Mouse (Mus musculus) large intestine, adult 2 months (tissue): Measurements from ENCODE around the gene Tifa. TPM values are rescaled to one million over a fixed set of nuclear protein-coding genes. Genes with fewer than 3 reads are reported as not detected.

Source experiments
- DNase-seq: peaks from one replicate; pipeline ENCODE4 v3.0.0-alpha.2; 2012; ENCODE audit warnings: low read depth, low spot score
- WGBS: fragments of 180-500 bp; shearing (Covaris S2); methylation state at CpG from one replicate; pipeline ENCODE4 v1.1.7; 2018; 5-methylcytosine and 5-hydroxymethylcytosine counted together
- polyA plus RNA-seq: library from polyadenylated mRNA; depleted of rRNA; stranded (reverse); fragments of >200 nt; gene quantifications from 2 replicates; pipeline ENCODE4 v1.2.3, GENCODE M21; 2012; rRNA removed

The Tifa gene
- polyA plus RNA-seq, 1 experiment, result 58.1 TPM

DNA sequence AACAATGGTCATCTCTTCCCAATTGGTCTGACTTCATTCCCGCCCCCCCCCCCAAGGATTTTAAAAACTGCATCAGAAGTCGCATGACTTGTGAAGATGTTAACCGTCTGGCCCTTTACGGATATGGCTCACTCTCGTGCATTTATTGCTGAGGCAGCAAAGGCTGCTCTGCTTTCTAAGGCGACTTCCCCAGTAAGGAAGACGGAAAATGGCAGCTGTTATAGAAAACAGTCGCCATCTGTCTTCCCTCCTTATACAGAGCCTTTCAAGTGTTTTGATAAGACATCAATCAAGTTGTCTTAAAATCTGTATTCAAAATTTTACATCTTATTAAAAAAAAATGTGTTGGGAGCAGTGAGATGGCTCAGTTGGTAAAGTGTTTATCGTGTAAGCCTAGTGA is 63.1 kb downstream of the Tifa start:
- DNase-seq, result no peak
- 74% methylated on average over 9 of the region's 9 CpGs for WGBS

DNA sequence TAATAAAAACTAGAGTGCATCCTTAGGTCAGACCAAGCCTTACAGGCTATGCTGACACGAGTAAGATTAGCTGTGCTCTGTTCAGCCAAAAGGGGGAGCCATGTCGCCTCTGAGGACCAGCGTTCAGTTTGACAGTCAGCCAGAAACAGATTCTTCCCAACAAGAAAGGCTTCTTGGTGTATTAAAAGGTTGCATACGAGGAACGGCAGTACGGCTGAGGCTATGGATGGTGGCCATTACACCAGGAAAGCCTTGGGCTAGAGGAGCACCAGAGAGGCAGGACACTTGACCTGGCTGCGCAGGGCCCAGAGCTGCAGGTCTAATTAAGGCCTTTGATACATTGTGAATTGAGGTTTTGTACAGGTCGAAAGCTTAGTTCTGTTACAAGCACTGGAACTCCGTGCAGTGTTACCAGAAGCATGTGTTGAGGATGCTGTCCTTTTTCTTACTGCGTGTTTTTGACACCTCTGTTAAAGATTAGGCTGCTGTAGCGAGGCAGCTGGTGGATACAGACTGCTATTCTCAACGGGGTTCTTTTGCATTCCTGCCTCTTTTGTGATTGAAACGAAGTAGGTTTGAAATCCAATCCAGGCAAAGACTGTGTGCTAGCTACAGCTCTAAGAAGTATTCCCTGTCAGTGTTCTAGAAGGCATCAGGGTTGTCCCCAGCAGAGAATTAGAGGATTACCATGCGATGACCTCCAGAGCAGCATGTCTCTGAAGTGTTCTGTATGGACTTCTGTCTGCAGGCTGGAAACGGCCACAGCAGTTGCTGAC is 64.0 kb downstream of the Tifa start:
- 37% methylated on average over 15 of the region's 15 CpGs for WGBS
- DNase-seq, result no peak

DNA sequence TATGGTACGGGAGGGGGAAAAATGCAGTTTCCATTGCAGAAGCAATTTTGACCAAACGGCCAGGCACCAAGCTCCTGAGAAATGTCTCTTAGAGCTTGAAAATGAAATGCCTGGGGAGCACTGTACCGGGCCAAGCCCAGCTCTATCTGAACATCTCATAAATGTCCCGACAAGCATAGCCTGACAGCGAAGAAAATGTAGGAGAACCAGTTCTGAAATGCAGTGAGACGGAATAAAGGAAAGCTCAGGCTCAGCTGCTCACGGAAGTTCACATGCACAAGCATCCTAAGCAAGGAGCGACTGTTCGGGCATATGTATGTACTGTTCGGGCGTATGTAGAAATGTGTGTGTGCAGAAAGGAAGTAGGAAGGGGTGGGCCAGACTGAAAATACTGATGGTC is 71.7 kb downstream of the Tifa start:
- WGBS, result 50% methylated on average over 11 of the region's 11 CpGs
- no peak for DNase-seq

DNA sequence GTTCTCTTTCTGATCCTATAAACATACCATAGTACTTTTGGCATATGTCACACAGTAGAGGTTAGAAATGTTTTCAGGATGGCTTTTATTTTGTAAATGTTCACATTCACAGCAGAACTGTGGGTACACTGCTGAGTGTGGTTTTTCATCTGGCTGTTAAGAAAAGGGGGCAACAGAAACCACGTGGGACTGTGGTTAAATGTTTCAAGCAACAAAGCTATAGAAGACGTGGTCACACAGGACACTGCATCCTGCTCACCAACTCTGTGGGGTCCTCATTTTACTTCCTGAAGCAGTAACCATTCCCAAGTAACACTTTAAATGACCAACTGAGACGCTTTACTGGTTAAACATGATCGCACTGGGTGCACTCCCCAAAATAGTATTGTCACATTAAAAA is 72.9 kb downstream of the Tifa start:
- WGBS, result 76% methylated on average over 4 of the region's 4 CpGs
- no peak for DNase-seq

DNA sequence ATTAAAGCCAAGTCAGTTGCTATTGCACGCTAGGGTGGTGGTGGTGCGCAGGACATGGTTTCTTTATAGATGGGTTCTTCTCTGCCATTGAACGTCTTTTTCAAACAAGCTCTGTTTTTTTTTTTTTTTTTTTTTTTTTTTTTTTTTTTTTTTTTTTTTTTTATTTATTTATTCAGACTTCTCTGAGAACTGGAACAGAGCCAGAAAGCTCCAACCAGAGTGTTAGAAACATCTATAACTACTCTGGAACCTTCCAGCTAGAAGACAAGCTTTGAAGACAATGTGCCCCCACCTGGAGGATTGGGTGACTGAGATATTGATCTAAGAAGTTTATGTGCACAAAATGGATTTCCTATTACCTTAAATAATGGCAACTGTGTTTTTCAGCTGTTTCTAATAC is 74.0 kb downstream of the Tifa start:
- DNase-seq, result no peak
- 48% methylated on average over 3 of the region's 3 CpGs for WGBS

DNA sequence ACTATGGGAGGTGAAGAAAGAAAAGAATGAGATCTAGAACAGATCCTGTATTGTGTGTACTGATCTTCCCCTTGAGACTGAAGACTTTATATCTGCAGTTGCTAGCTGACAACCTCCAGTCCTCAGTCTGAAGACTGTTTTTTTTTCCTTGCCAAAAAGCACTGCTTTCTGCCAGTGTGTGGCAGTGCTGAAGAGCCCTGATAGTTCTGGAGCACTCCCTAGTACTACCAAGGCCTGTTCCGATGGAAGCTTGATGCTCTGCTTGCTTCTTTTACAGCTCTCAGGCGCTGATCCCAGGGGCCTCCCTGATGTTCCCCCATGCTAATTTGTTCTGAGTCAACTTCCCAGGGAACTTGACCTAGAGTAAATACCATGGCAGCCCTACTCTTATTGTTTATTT is 74.6 kb downstream of the Tifa start:
- WGBS, result 35% methylated on average over 2 of the region's 2 CpGs
- DNase-seq, result no peak

DNA sequence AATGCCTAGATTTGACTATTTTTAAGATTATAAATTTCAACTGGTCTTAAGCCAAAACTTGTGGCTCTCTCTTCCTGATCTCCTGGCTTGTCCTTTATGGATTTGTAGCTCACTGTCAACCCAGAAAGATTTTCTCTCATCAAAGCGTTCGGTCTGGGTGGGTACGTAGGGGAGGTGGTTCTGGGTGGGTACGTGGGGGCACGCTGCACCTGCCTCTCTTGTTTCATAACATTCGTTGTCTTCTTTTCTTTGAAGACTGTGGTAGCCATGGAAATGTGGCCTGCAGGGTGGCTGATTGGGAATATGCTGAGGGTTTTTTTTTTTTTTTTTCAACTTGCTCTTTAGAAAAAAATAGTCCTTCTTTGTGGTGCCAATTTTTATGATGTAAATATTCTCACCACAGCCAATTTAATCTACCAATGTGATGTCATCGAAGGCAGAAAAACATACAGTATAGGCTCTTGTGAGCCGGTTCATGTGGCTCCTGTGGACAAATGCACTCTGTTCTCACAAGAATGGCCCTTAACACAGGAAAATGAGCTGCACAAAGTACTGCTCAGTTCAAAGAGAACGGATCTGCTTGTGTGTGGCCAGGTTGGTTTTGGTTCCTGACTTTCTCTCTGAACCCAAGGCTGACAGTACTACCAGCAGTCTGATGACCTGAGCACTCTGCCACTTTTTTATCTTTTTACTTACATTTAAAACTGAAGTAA is 78.6 kb downstream of the Tifa start:
- no peak for DNase-seq
- 91% methylated on average over 9 of the region's 9 CpGs for WGBS

DNA sequence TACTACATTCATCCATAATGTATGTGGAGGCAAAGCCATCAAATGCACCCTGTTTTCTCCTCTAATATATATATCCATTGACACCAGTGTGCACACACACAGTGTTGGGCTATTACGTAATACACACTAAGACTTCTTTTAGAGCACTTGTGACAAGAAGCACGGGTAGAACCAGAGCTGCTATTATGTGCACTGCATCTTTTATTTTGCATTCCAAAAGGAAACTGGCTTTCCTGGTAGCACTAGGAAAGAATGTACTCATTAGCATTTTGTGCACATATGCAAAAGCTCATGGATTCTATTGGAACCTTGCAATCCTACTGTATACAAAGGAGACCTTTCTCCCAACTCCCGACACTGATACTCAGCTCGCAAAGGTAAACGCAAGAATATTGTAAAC is 79.3 kb downstream of the Tifa start:
- DNase-seq, result no peak
- WGBS, result 59% methylated on average over 5 of the region's 5 CpGs

DNA sequence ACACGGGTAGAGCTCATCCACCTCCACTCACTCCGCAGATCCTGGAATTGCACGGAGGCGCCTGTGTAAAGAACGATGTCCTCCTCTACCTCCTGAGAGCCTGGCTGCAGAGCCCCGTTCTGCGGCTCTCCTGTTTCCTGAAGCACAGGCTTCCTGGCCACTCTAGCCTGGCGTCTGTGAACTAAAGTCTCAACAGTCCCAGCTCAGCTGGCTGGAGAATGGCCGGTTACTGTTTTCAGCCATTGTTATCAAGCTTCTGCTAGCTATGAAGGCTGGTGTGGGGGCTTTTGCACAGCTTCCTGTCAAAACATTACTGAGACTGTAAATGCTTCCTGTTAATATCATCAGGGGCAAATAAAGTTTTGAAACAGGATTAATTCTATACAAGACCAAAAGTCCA is 82.0 kb downstream of the Tifa start:
- no peak for DNase-seq
- 83% methylated on average over 9 of the region's 9 CpGs for WGBS

DNA sequence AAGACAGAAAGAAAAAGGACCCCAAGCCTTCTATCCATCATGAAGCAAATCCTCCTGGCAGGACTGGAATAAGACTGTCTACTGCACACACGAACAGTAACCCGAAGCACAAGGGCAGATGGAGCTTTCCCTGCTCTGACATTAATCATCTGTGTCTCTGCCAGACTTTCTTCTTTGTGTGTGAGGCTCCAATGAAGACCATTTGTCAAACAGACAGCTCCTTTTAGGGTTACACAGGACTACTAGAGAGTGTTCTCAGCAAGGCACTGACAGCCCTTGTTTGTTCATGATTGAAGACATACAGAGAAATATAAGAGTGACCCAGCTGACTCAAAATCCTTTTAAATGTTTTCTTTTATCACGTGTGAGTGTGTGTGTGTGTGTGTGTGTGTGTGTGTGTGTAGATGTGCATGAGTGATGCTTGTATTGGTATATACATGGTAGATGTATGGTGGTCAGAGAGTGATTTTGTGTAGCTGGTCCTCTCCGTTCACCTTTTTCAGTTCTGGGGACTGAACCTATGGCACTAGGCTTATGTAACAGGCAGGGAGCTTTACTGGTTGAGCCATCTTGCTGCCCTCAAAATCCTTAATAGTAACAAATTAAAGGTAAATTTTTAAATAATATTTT is 84.8 kb downstream of the Tifa start:
- DNase-seq, result no peak
- WGBS, result 58% methylated on average over 4 of the region's 4 CpGs

DNA sequence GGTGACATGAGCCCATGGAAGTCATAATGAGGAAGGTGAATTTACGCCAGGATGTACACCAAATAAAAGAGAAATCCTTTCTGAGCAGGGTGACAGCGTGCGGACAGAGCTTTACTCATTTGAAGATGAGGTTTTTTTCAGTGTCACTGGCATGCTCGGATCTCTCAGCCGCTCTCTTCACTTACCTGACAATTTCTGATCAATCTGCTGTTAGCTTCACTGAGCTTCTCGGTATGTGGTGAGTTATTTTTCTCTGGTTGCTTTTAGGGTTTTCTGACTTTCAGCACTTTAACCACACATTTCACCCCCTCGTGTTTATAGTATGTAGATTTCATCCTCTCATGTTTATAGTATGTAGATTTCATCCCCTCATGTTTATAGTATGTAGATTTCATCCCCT is 85.5 kb downstream of the Tifa start:
- no peak for DNase-seq
- WGBS, result 75% methylated on average over 7 of the region's 7 CpGs

DNA sequence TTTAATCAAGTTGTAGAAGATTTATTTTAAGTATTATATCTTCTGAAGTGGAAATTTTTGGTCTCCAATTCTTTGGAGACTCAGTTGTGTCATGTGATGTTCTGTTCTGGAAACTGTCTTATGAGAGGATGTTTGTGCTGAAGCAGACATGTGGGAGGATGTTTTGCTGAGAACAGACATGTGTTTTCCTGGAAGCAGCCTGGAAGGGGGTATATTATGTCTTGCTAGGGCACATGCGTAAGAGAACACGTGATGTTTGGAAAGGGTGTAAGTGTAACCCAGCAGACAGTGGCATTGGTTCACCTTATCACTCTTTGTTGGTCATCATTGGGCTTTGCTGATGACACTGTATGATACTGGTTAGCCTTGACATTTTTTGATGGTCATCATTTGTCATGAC is 85.9 kb downstream of the Tifa start:
- no peak for DNase-seq
- 86% methylated on average over 2 of the region's 2 CpGs for WGBS

DNA sequence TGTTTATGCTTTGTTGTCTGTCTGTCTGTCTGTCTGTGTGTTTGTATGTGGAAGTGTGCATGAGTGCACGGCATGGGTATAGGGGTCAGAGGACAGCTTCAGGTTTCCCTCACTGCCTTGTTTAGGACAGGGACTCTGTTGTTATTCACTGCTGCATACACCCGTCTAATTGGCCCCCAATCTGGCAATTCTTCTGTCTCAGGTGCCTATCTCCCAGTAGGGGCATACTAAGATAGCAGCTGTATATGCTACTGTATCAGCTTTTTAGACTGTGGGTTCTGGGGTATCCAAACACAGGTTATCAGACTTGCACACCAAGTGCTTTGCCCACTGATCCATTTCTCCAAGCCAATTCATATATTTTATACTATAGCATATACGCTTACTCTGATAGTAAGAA is 90.4 kb downstream of the Tifa start:
- 86% methylated on average over 3 of the region's 3 CpGs for WGBS
- DNase-seq, result no peak

DNA sequence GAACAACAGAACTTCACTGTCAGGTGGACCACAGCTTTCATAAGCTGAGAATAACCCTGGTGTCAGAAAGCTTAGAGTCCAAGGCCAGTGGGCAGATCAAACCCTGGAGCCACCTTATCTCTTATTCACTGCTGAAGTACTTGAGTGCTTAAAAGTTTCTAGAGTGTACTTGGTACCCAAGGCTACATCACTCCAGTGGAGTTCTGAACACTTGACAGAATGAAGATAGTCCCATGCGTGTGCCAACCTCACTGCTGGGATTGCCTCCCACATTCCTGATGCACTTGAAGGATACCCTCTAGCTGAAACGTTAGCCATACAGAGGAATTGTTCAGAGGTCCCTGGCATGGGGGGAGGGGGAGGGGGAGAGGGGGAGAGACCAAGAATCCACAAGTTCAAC is 92.1 kb downstream of the Tifa start:
- WGBS, result 77% methylated on average over 2 of the region's 2 CpGs
- no peak for DNase-seq

Other genes starting within 250 kb of the Tifa start
- 2.1 and 2.2 TPM in 2 replicates for gene Larp7, start 236.5 kb upstream of the Tifa start, polyA plus RNA-seq
- gene Zgrf1, start 236.3 kb upstream of the Tifa start, polyA plus RNA-seq, result 0.43 and 0.96 TPM in 2 replicates
- not detected in 2 replicates for gene Neurog2, start 156.7 kb upstream of the Tifa start, polyA plus RNA-seq
- gene Alpk1, start 9.3 kb upstream of the Tifa start, polyA plus RNA-seq, result 6.5 and 10.0 TPM in 2 replicates
- gene Ap1ar, start 47.7 kb downstream of the Tifa start, polyA plus RNA-seq, result 28.0 and 38.9 TPM in 2 replicates
- 2.7 and 3.1 TPM in 2 replicates for gene Fam241a, start 106.5 kb downstream of the Tifa start, polyA plus RNA-seq